Mouse (Mus musculus) thymus, adult 2 months (tissue): Measurements from ENCODE around the gene Afg1l. TPM values are rescaled to one million over a fixed set of nuclear protein-coding genes. Genes with fewer than 3 reads are reported as not detected.

Experiments
- DNase-seq: peaks from one replicate; pipeline ENCODE4 v3.0.0; 2021
- H3K27ac ChIP-seq: fragments of 200-500 bp; 2 replicates; pipeline ENCODE4 v1.5.1; 2012; ENCODE audit warnings: low read length, control low read depth; ENCODE audit not compliant: control insufficient read depth, insufficient read depth
- H3K27me3 ChIP-seq: fragments of 200-500 bp; 2 replicates; pipeline ENCODE4 v1.6.1; 2012; ENCODE audit warnings: mild to moderate bottlenecking, low read length, moderate library complexity, mixed read lengths; ENCODE audit not compliant: control insufficient read depth, insufficient read depth
- H3K36me3 ChIP-seq: fragments of 200-500 bp; 2 replicates; pipeline ENCODE4 v1.6.1; 2012; ENCODE audit warnings: mild to moderate bottlenecking, low read length, moderate library complexity; ENCODE audit not compliant: control insufficient read depth, insufficient read depth
- H3K4me1 ChIP-seq: fragments of 200-500 bp; replicated peaks from 2 replicates; pipeline ENCODE4 v1.6.1; 2012; ENCODE audit warnings: low read length; ENCODE audit not compliant: control insufficient read depth, insufficient read depth
- H3K4me3 ChIP-seq: fragments of 200-500 bp; 2 replicates; pipeline ENCODE4 v1.5.1; 2012; ENCODE audit warnings: mild to moderate bottlenecking, low read length, control low read depth, moderate library complexity; ENCODE audit not compliant: control insufficient read depth, insufficient read depth
- CTCF ChIP-seq: fragments of 200-500 bp; IDR thresholded peaks from 2 replicates; pipeline ENCODE4 v1.5.1; 2012; ENCODE audit warnings: mild to moderate bottlenecking, control low read depth, low read length, moderate library complexity, borderline replicate concordance; ENCODE audit not compliant: control insufficient read depth, poor library complexity, insufficient read depth; ENCODE audit errors: extremely low read depth
- POLR2A ChIP-seq: fragments of 200-500 bp; IDR thresholded peaks from 2 replicates; pipeline ENCODE4 v1.6.1; 2012; ENCODE audit warnings: mild to moderate bottlenecking, low read length, control low read depth, moderate library complexity; ENCODE audit not compliant: control insufficient read depth, poor library complexity, insufficient read depth; ENCODE audit errors: extremely low read depth
- WGBS: fragments of 180-500 bp; shearing (Covaris S2); methylation state at CpG from one replicate; pipeline ENCODE4 v1.1.7; 2018; 5-methylcytosine and 5-hydroxymethylcytosine counted together
- polyA plus RNA-seq: library from polyadenylated mRNA; depleted of rRNA; stranded (reverse); fragments of >200 nt; gene quantifications from 2 replicates; pipeline ENCODE4 v1.2.3, GENCODE M21; 2012

Afg1l gene
- polyA plus RNA-seq, 1 experiment = 3.7 TPM

DNA sequence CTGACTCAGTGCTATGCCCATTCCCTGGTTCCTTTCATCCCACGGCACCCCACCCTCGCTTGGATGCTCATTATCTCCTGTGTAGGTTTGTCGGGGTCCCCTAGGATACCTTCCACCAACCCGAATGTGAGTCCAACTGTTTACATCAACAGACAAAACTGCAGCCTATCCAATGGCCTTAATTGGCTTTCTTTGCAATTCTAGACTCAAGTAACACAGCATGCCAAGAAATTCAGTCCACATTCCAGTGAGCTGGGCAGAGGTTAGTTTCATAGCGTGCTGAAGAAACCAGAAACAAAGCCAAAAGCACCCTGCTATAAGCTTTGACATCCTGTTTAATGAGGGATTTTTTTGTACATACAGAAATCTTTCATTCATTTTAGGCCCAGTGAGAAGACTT lies 22.4 kb downstream of the Afg1l start:
- TF ChIP-seq CTCF (no peak), POLR2A (no peak)
- 94% methylated on average over 5 of the region's 5 CpGs for WGBS

GRCm38 (mm10) chr10:42454690-42455089 lies 23.7 kb downstream of the Afg1l start:
- no peaks in the 10 kb centered on the region for H3K27me3 ChIP-seq
- H3K36me3 ChIP-seq = no peaks in the 10 kb centered on the region
- TF ChIP-seq CTCF = no peak
- TF ChIP-seq POLR2A = no peak
- WGBS = 94% methylated on average over 6 of the region's 6 CpGs
- DNase-seq = no peak
- H3K4me1 ChIP-seq = no peaks in the 10 kb centered on the region
- H3K4me3 ChIP-seq = no peak overlapping the region
- no peak overlapping the region for H3K27ac ChIP-seq

More for the DNA sequence above, 22.4 kb downstream of the Afg1l start:
- Histone ChIP-seq H3K36me3 (no peaks in the 10 kb centered on the region), H3K4me3 (no peak overlapping the region), H3K27ac (no peak overlapping the region), H3K27me3 (no peaks in the 10 kb centered on the region), H3K4me1 (no peaks in the 10 kb centered on the region)
- no peak for DNase-seq

DNA sequence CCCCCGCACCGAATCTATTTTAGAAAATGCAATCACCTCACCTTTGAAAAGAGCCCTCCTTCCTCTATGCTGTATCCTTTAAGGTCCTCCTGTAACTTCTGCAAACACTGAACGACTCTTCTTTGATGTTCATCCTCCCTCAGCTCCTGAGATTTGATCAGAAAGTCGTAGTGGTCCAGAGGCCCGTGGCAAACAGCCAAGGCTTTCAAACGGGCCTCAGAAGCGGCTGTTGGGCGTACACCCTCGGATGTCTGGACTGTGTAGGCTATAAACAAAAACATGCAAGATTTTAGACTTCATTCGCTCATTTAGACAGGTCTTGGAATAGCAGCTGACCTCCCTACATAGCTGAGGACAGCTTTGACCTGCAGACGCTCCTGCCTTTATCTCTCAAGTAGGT lies 24.1 kb downstream of the Afg1l start:
- no peak overlapping the region for H3K4me3 ChIP-seq
- H3K4me1 ChIP-seq = no peaks in the 10 kb centered on the region
- no peaks in the 10 kb centered on the region for H3K36me3 ChIP-seq
- TF ChIP-seq POLR2A (no peak), CTCF (no peak)
- no peak for DNase-seq
- no peaks in the 10 kb centered on the region for H3K27me3 ChIP-seq
- H3K27ac ChIP-seq = no peak overlapping the region
- WGBS = 78% methylated on average over 11 of the region's 11 CpGs

- DNase-seq = no peak
- WGBS = 89% methylated on average over 3 of the region's 4 CpGs
- H3K36me3 ChIP-seq = no peaks in the 10 kb centered on the region
These were observed 28.7 kb downstream of the Afg1l start for GRCm38 (mm10) chr10:42449672-42450071.

DNA sequence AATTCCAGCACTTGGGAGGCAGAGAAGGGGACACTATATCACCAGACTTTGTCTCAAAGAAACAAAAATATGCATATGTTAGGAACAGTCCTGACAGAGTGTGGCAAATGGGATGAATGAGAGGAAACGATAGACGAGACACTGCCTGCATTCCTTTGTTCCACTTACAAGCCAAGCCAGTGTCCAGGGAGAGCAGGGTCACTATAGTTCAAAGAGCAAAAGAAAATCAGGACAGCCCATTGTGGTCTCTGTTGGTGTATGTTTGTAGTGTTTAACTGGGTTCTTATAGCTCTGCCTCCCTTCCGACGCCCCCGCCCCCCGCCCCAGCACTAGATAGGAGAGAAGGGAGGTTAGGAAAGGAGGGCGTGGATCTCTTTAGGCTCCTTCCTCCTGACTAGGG lies 30.0 kb downstream of the Afg1l start:
- no peak for DNase-seq
- H3K36me3 ChIP-seq = no peaks in the 10 kb centered on the region
- TF ChIP-seq CTCF (no peak), POLR2A (no peak)
- H3K4me3 ChIP-seq = no peak overlapping the region
- no peaks in the 10 kb centered on the region for H3K27me3 ChIP-seq
- WGBS = over 99% methylated on average over 7 of the region's 7 CpGs
- no peaks in the 10 kb centered on the region for H3K4me1 ChIP-seq
- H3K27ac ChIP-seq = no peak overlapping the region

More at GRCm38 (mm10) chr10:42449672-42450071, 28.7 kb downstream of the Afg1l start:
- H3K27me3 ChIP-seq = no peaks in the 10 kb centered on the region
- TF ChIP-seq POLR2A (no peak), CTCF (no peak)
- H3K4me3 ChIP-seq = no peak overlapping the region
- H3K27ac ChIP-seq = no peak overlapping the region
- no peaks in the 10 kb centered on the region for H3K4me1 ChIP-seq

DNA sequence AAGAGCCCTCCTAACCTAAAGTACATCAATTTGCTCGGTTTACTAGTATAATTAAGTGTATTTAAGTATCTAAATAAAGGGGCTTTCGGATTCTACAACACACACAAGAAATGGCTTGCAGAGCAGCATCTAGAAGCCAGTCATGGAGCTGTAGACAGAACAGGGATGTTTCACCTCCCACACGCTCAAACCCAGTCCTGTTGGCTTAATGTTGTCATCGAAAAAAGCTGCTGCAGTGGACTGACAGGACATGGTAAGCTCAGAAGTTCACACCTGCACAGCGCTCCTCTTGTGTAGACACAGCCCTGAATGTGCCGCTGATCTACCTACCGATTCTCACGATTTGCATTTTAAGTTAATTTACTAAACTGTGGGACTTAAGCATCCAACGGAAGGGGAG lies 32.2 kb downstream of the Afg1l start:
- Histone ChIP-seq H3K4me3 (no peak overlapping the region), H3K36me3 (no peaks in the 10 kb centered on the region), H3K27me3 (no peaks in the 10 kb centered on the region), H3K4me1 (no peaks in the 10 kb centered on the region), H3K27ac (no peak overlapping the region)
- WGBS = 87% methylated on average over 9 of the region's 9 CpGs
- TF ChIP-seq CTCF = no peak
- no peak for TF ChIP-seq POLR2A
- no peak for DNase-seq

- H3K27me3 ChIP-seq = no peaks in the 10 kb centered on the region
- no peak for DNase-seq
- no peak overlapping the region for H3K4me3 ChIP-seq
- no peak for TF ChIP-seq CTCF
- no peak for TF ChIP-seq POLR2A
- no peaks in the 10 kb centered on the region for H3K4me1 ChIP-seq
- WGBS = 90% methylated on average over 5 of the region's 5 CpGs
- H3K36me3 ChIP-seq = no peaks in the 10 kb centered on the region
- no peak overlapping the region for H3K27ac ChIP-seq
These were observed 41.2 kb downstream of the Afg1l start for GRCm38 (mm10) chr10:42436842-42437805.
